Mouse (Mus musculus): ENCODE results near the gene Cyp4f17. TPM values are rescaled to one million over a fixed set of nuclear protein-coding genes. Genes with fewer than 3 reads are reported as not detected.
"Not testable (repeated sequence)": the region's sequence is repeated elsewhere in the genome, so short reads cannot be mapped to it uniquely, and the experiment has no call there.

The Cyp4f17 gene
- total and polyA plus RNA-seq, 2 experiments from 2014 or later, result 11.5 to 15.2 TPM

DNA sequence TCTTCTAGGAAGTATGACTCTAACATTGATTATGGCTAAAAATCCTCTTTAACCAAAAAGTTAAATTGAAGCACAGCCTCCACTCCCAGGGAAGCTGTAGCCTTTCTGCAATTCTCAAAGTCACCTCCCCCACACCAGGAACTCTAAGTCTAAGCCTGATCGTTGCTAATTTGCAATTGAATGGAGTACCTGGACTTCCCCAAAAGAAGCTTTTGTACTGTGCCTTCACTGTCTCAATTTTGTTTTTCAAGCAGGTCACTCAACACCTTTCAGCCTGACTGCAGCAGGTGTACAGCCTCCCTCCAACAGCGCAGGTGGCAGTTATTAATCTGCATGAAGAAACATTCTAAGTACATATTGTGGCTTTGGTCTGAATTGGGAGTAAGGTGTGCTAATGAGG, 57.5 kb downstream of the Cyp4f17 start:
- 80% methylated on average over 2 of the region's 2 CpGs for WGBS
- H3K9ac ChIP-seq (replicated peaks; ENCODE audit: low read length, poor library complexity, severe bottlenecking); ATAC-seq (ENCODE audit: low FRiP score); H3K36me3 ChIP-seq (ENCODE audit: insufficient read depth, low read length); H3K4me1 ChIP-seq (ENCODE audit: insufficient read depth, low read length); H3K27ac ChIP-seq (ENCODE audit: low read depth, low read length); H3K4me3 ChIP-seq (ENCODE audit: low read depth, low read length); H3K27me3 ChIP-seq (ENCODE audit: insufficient read depth, low read length); H3K9me3 ChIP-seq (ENCODE audit: low read length); DNase-seq (ENCODE audit: low spot score); H3K4me2 ChIP-seq (ENCODE audit: low read depth, low read length, poor library complexity, severe bottlenecking): not testable (repeated sequence)

- WGBS, result 42% methylated on average over 2 of the region's 2 CpGs
- not testable (repeated sequence) for DNase-seq (ENCODE audit: low spot score); H3K4me2 ChIP-seq (ENCODE audit: low read depth, low read length, poor library complexity, severe bottlenecking); H3K9me3 ChIP-seq (ENCODE audit: low read length); H3K27me3 ChIP-seq (ENCODE audit: insufficient read depth, low read length); H3K27ac ChIP-seq (ENCODE audit: low read depth, low read length); H3K4me3 ChIP-seq (ENCODE audit: low read depth, low read length); H3K9ac ChIP-seq (replicated peaks; ENCODE audit: low read length, poor library complexity, severe bottlenecking); H3K36me3 ChIP-seq (ENCODE audit: insufficient read depth, low read length); H3K4me1 ChIP-seq (ENCODE audit: insufficient read depth, low read length); ATAC-seq (ENCODE audit: low FRiP score)
Observed at GRCm38 (mm10) chr17:32573286-32573685, 67.4 kb downstream of the Cyp4f17 start.

DNA sequence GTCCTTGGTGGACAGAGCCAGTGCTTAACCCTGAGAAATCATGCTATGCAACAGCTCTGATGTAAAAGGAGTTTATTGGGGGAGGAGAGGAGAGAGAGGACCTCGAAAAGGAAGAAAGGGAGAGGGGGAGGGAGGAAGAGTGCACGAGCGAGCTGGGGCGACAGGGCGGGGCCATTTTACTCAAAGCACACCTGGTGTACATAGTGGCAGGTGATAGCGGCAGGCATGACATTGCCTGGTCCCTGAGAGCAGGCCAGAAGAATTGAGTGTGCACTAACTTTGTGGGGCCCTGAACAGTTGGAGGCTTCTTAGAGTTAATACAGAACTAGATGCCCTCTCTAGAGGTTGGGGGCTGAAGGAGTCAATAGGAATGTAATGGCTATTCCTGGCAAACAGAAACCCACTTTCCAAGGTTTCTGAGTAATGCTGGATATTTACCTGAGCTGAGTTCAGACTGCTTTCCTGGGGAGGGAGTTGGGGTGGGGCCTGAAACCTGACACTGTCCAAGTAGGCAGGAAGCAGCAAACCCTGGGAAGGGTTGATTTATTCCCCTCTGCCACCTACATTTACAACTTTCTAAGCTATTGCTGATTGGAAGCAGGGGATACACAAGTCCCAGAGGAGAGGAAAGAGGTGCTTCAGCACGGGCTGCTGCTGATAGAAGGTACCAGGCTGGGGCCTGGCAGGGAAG, 71.8 kb downstream of the Cyp4f17 start:
- ATAC-seq (ENCODE audit: low FRiP score) (no peak), DNase-seq (ENCODE audit: low spot score) (no peak)
- no peak overlapping the region for H3K9ac ChIP-seq (replicated peaks; ENCODE audit: low read length, poor library complexity, severe bottlenecking)
- no peak overlapping the region for H3K4me3 ChIP-seq (ENCODE audit: low read depth, low read length)
- H3K9me3 ChIP-seq (ENCODE audit: low read length), result no peaks in the 10 kb centered on the region
- no peak for TF ChIP-seq CTCF (IDR thresholded peaks at IDR 0.05)
- H3K4me2 ChIP-seq (ENCODE audit: low read depth, low read length, poor library complexity, severe bottlenecking), result no peak overlapping the region
- H3K27ac ChIP-seq (ENCODE audit: low read depth, low read length), result no peak overlapping the region
- no peaks in the 10 kb centered on the region for H3K27me3 ChIP-seq (ENCODE audit: insufficient read depth, low read length)
- 70% methylated on average over 7 of the region's 7 CpGs for WGBS
- H3K36me3 ChIP-seq (ENCODE audit: insufficient read depth, low read length), result no peaks in the 10 kb centered on the region
- no peaks in the 10 kb centered on the region for H3K4me1 ChIP-seq (ENCODE audit: insufficient read depth, low read length)

Other genes with a start within 250 kb of the Cyp4f17 start
- gene Brd4, start 221.3 kb upstream of the Cyp4f17 start, total RNA-seq (2014; rRNA removed), result 49.2 and 49.7 TPM in 2 replicates
- gene Brd4, start 221.3 kb upstream of the Cyp4f17 start, polyA plus RNA-seq (2015; fragmentation: Nextera tagmentation; extraction: Ambion mirVana), result 68.0 and 81.6 TPM in 2 replicates
- 96.5 and 131 TPM in 2 replicates for gene Akap8, start 184.8 kb upstream of the Cyp4f17 start, total RNA-seq (2014; rRNA removed)
- 66.8 and 81.1 TPM in 2 replicates for gene Akap8, start 184.8 kb upstream of the Cyp4f17 start, polyA plus RNA-seq (2015; fragmentation: Nextera tagmentation; extraction: Ambion mirVana)
- 69.9 and 83.6 TPM in 2 replicates for gene Akap8l, start 155.4 kb upstream of the Cyp4f17 start, total RNA-seq (2014; rRNA removed)
- 113 and 117 TPM in 2 replicates for gene Akap8l, start 155.4 kb upstream of the Cyp4f17 start, polyA plus RNA-seq (2015; fragmentation: Nextera tagmentation; extraction: Ambion mirVana)
- gene Wiz, start 116.6 kb upstream of the Cyp4f17 start, total RNA-seq (2014; rRNA removed), result 53.9 and 68.0 TPM in 2 replicates
- gene Wiz, start 116.6 kb upstream of the Cyp4f17 start, polyA plus RNA-seq (2015; fragmentation: Nextera tagmentation; extraction: Ambion mirVana), result 40.8 and 41.3 TPM in 2 replicates
- gene Rasal3, start 102.5 kb upstream of the Cyp4f17 start, total RNA-seq (2014; rRNA removed), result 3.8 and 4.6 TPM in 2 replicates
- 0.63 and 0.80 TPM in 2 replicates for gene Rasal3, start 102.5 kb upstream of the Cyp4f17 start, polyA plus RNA-seq (2015; fragmentation: Nextera tagmentation; extraction: Ambion mirVana)
- not detected in 2 replicates for gene Pglyrp2, start 81.9 kb upstream of the Cyp4f17 start, total RNA-seq (2014; rRNA removed)
- not detected in 2 replicates for gene Pglyrp2, start 81.9 kb upstream of the Cyp4f17 start, polyA plus RNA-seq (2015; fragmentation: Nextera tagmentation; extraction: Ambion mirVana)
- 1.3 and 1.6 TPM in 2 replicates for gene Cyp4f39, start 53.3 kb upstream of the Cyp4f17 start, total RNA-seq (2014; rRNA removed)
- gene Cyp4f39, start 53.3 kb upstream of the Cyp4f17 start, polyA plus RNA-seq (2015; fragmentation: Nextera tagmentation; extraction: Ambion mirVana), result 0.90 and 1.3 TPM in 2 replicates
- gene Cyp4f16, start 30.5 kb downstream of the Cyp4f17 start, total RNA-seq (2014; rRNA removed), result 7.2 and 10.6 TPM in 2 replicates
- gene Cyp4f16, start 30.5 kb downstream of the Cyp4f17 start, polyA plus RNA-seq (2015; fragmentation: Nextera tagmentation; extraction: Ambion mirVana), result 9.1 and 11.2 TPM in 2 replicates
- gene Cyp4f37, start 115.3 kb downstream of the Cyp4f17 start, total RNA-seq (2014; rRNA removed), result not detected in 2 replicates
- gene Cyp4f37, start 115.3 kb downstream of the Cyp4f17 start, polyA plus RNA-seq (2015; fragmentation: Nextera tagmentation; extraction: Ambion mirVana), result not detected in 2 replicates
- not detected in 2 replicates for gene Cyp4f40, start 152.8 kb downstream of the Cyp4f17 start, total RNA-seq (2014; rRNA removed)
- 0.07 and 0.11 TPM in 2 replicates for gene Cyp4f40, start 152.8 kb downstream of the Cyp4f17 start, polyA plus RNA-seq (2015; fragmentation: Nextera tagmentation; extraction: Ambion mirVana)
- 2.3 and 22.3 TPM in 2 replicates for gene Cyp4f15, start 179.6 kb downstream of the Cyp4f17 start, total RNA-seq (2014; rRNA removed)
- gene Cyp4f15, start 179.6 kb downstream of the Cyp4f17 start, polyA plus RNA-seq (2015; fragmentation: Nextera tagmentation; extraction: Ambion mirVana), result 1.9 and 2.0 TPM in 2 replicates